In the genomic region with DNA sequence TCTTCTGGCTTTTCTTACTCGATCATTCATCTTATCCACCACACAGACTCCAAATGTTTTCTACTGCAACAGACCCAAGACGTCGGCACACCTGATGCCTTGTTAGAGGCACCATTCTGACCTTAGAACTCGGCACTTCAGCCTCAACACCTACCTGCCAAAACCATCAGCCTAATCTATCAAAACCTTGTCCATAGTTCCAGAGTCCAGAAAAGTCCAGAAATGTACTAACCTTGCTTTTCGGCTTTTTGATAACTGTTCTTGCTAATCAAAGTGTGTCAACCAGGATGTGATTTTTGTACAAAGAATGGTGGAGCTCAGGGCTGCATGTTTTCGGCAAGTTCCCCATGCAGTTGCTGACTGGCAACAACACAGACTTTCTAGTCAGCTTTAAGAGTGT, we compare ENCODE assay signal across 19 mouse cellular contexts. TPM values are rescaled to one million over a fixed set of nuclear protein-coding genes. Genes with fewer than 3 reads are reported as not detected.
DNase-seq lines count a peak whose midpoint lies in the region; ATAC-seq and TF ChIP-seq lines count a peak whose summit lies in the region.
"Had no signal": no experiment of that assay in that cellular context is flagged by ENCODE, and none has a peak within 500 bp of the region (broad histone marks: within the 10 kb centered on the region; RNA-seq: fewer than 3 reads in every experiment).

No protein-coding gene starts in this region.

- no peaks in the 10 kb centered on the region for H3K79me2 ChIP-seq in liver, adult 2 months (ENCODE audit: control insufficient read depth, insufficient read depth, low read length)

- no peak for ATAC-seq in heart, embryonic 12.5 days (ENCODE audit: insufficient number of reproducible peaks, low FRiP score)
- ATAC-seq: activated CD4-positive, CD25-positive, alpha-beta regulatory T cell, adult 4 months; CD4-positive, CD25-positive, alpha-beta regulatory T cell, adult 4 months; Patski had no signal

- H3K27me3 ChIP-seq in heart, embryonic 12.5 days (replicated peaks) = no peaks in the 10 kb centered on the region
- no peaks in the 10 kb centered on the region for H3K27me3 ChIP-seq in liver, adult 2 months (ENCODE audit: control insufficient read depth, insufficient read depth, low read length)
- H3K27me3 ChIP-seq: CH12.LX, Patski had no signal

- no peak for TF ChIP-seq CTCF in liver, adult 2 months (IDR thresholded peaks at IDR 0.05; ENCODE audit: low read depth, low read length)

- WGBS in heart, embryonic 12.5 days = 81% methylated on average over 6 of the region's 6 CpGs
- 34% methylated on average over 6 of the region's 6 CpGs for WGBS in liver, adult 2 months

- no peak overlapping the region for H3K9ac ChIP-seq in heart, embryonic 12.5 days
- 0 out of 2 replicates have a peak overlapping the region, but pooled peaks have one; percentile 8 for H3K9ac ChIP-seq in liver, adult 2 months (ENCODE audit: low read depth, low read length)

- H3K4me1 ChIP-seq in heart, embryonic 12.5 days (replicated peaks) = peaks cover 6% of the 10 kb centered on the region
- H3K4me1 ChIP-seq in liver, adult 2 months (ENCODE audit: control insufficient read depth, insufficient read depth, low read length) = peaks cover 23% of the 10 kb centered on the region

- H3K4me2 ChIP-seq in heart, embryonic 12.5 days = no peak overlapping the region

- TF ChIP-seq POLR2A in liver, adult 2 months (IDR thresholded peaks at IDR 0.05; ENCODE audit: extremely low read depth, insufficient read depth, low read length) = no peak

- no peak overlapping the region for H3K4me3 ChIP-seq in heart, embryonic 12.5 days
- no peak overlapping the region for H3K4me3 ChIP-seq in liver, adult 2 months (ENCODE audit: insufficient read depth, low read depth, low read length)

- H3K36me3 ChIP-seq in heart, embryonic 12.5 days = no peaks in the 10 kb centered on the region
- no peaks in the 10 kb centered on the region for H3K36me3 ChIP-seq in liver, adult 2 months (ENCODE audit: control insufficient read depth, insufficient read depth, low read length)
- H3K36me3 ChIP-seq: G1E had no signal

- no peak overlapping the region for H3K27ac ChIP-seq in heart, embryonic 12.5 days (ENCODE audit: poor library complexity, severe bottlenecking)
- H3K27ac ChIP-seq in liver, adult 2 months (replicated peaks; ENCODE audit: insufficient read depth, low read depth, low read length) = peak overlapping the region; percentile 88

- H3K9me3 ChIP-seq in heart, embryonic 12.5 days (replicated peaks) = no peaks in the 10 kb centered on the region
- H3K9me3 ChIP-seq: G1E had no signal

- DNase-seq in heart, adult 11 months = peak; percentile 13
- DNase-seq in liver, adult 2 months (ENCODE audit: extremely low read depth, low read depth, low spot score) = peak; percentile 96
- no peak for DNase-seq in liver
- DNase-seq: adrenal gland, adult 2 months; adrenal gland, adult 8-10 months; adrenal gland, postnatal 10 days; adrenal gland, postnatal 14 days; adrenal gland, postnatal 25 days; adrenal gland, postnatal 36 days; B cell, adult 2 months; cerebellum, adult 11 months; cerebellum, adult 11-12 months; cerebellum, adult 18-20 months had no signal

RNA-seq across cellular contexts. Expression of a gene that starts 3.6 kb away (rescaled TPM):
- polyA plus RNA-seq in heart, embryonic 12.5 days (2016; fragmentation: Nextera tagmentation; extraction: Ambion mirVana) = 2.0 and 2.6 TPM in 2 replicates
- 18.7 and 22.7 TPM in 2 replicates for total RNA-seq in liver, adult 2 months (2014; rRNA removed)
- 2.8 and 5.6 TPM in 2 replicates for polyA plus RNA-seq in liver, adult 2 months (2012; rRNA removed)

RNA-seq across cellular contexts. Expression of a gene that starts 50.0 kb away (rescaled TPM):
- polyA plus RNA-seq in heart, embryonic 12.5 days (2016; fragmentation: Nextera tagmentation; extraction: Ambion mirVana) = 86.4 and 90.9 TPM in 2 replicates
- 76.1 and 85.9 TPM in 2 replicates for total RNA-seq in liver, adult 2 months (2014; rRNA removed)
- 18.3 and 22.3 TPM in 2 replicates for polyA plus RNA-seq in liver, adult 2 months (2012; rRNA removed)
